Mouse (Mus musculus): ENCODE measurements at regions not wholly inside any gene's neighbourhood (a gene's known extent, or its start where the extent isn't known, plus 50 kb on each side); places are given as distances from the start of the nearest gene placed in this dataset.

- TF ChIP-seq MEF2A (IDR thresholded peaks at IDR 0.05; ENCODE audit: borderline replicate concordance, low read depth, low read length) (no peak), RCOR1 (conservative IDR thresholded peaks at IDR 0.05; ENCODE audit: low read depth, low read length) (no peak)
These were observed 218.4 kb upstream of the Jun start for GRCm38 (mm10) chr4:95270389-95270788.
